Mouse (Mus musculus) bone marrow macrophage, adult 2 months (primary cell): ENCODE measurements around the gene Lmbrd1.

ENCODE experiments used
- CTCF ChIP-seq: IDR thresholded peaks from 2 replicates; pipeline ENCODE4 v1.5.1; 2012; ENCODE audit warnings: low read depth, mild to moderate bottlenecking, low read length, moderate library complexity
- POLR2A ChIP-seq: IDR thresholded peaks from 2 replicates; pipeline ENCODE4 v1.6.1; 2012; ENCODE audit warnings: mild to moderate bottlenecking, low read depth, low read length, borderline replicate concordance

- no peak for TF ChIP-seq POLR2A
- no peak for TF ChIP-seq CTCF
These were observed 14.3 kb upstream of the Lmbrd1 start for GRCm38 (mm10) chr1:24664158-24664557.
